In the genomic region with DNA sequence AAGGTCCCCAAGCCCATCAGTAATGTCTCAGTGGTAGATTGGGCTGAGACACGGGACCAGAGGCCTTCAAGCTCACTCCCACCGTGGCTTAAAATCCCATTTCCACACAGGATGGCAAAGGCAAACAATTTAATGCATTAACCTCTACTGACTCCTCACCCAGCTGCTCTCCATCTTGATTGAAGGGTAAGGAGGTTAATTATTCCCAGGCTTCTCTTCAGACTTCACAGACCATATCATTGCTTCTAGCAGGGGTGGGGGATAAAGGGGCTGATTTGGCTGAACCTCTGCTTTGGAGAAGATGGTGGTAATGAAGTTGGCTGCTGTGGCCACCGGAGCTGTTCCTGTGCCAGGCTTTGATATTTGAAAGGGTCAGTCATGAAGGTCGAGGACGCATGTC, we compare ENCODE assay signal across 23 mouse cellular contexts.
DNase-seq lines count a peak whose midpoint lies in the region; ATAC-seq lines count a peak whose summit lies in the region.
"Had no signal": no experiment of that assay in that cellular context is flagged by ENCODE, and none has a peak within 500 bp of the region (broad histone marks: within the 10 kb centered on the region; RNA-seq: fewer than 3 reads in every experiment).

No protein-coding gene starts in this region.

- H3K4me2 ChIP-seq in hindbrain, embryonic 14.5 days (replicated peaks) = no peak overlapping the region
- no peak overlapping the region for H3K4me2 ChIP-seq in hindbrain, embryonic 11.5 days (replicated peaks; ENCODE audit: low read depth, low read length)
- no peak overlapping the region for H3K4me2 ChIP-seq in kidney, embryonic 15.5 days
- H3K4me2 ChIP-seq in neural tube, embryonic 14.5 days (ENCODE audit: low read depth, low read length) = no peak overlapping the region
- H3K4me2 ChIP-seq: heart, embryonic 12.5 days; heart, embryonic 15.5 days had no signal

- no peak for ATAC-seq in hindbrain, embryonic 14.5 days (ENCODE audit: low FRiP score)
- no peak for ATAC-seq in hindbrain, embryonic 11.5 days (ENCODE audit: low FRiP score)
- ATAC-seq in kidney, embryonic 15.5 days (replicated peaks; ENCODE audit: low FRiP score) = peak; percentile 70; the same call in 1 of the 2 replicates
- no peak for ATAC-seq in neural tube, embryonic 14.5 days (ENCODE audit: low read depth)
- ATAC-seq: CD4-positive, CD25-positive, alpha-beta regulatory T cell, adult 4 months; forebrain, embryonic 14.5 days; intestine, postnatal 0 days had no signal

- no peaks in the 10 kb centered on the region for H3K36me3 ChIP-seq in hindbrain, embryonic 14.5 days (replicated peaks; ENCODE audit: control insufficient read depth, insufficient read depth)
- H3K36me3 ChIP-seq in hindbrain, embryonic 11.5 days (ENCODE audit: control insufficient read depth, insufficient read depth, low read length) = no peaks in the 10 kb centered on the region
- no peaks in the 10 kb centered on the region for H3K36me3 ChIP-seq in kidney, embryonic 15.5 days
- H3K36me3 ChIP-seq in neural tube, embryonic 14.5 days (ENCODE audit: control insufficient read depth, insufficient read depth, low read length) = no peaks in the 10 kb centered on the region
- H3K36me3 ChIP-seq: forebrain, embryonic 10.5 days; heart, embryonic 12.5 days; heart, embryonic 15.5 days had no signal

- no peak overlapping the region for H3K9ac ChIP-seq in hindbrain, embryonic 14.5 days
- H3K9ac ChIP-seq in hindbrain, embryonic 11.5 days (ENCODE audit: low read depth, low read length) = no peak overlapping the region
- H3K9ac ChIP-seq in kidney, embryonic 15.5 days = no peak overlapping the region
- no peak overlapping the region for H3K9ac ChIP-seq in neural tube, embryonic 14.5 days (replicated peaks; ENCODE audit: low read depth, low read length)
- H3K9ac ChIP-seq: heart, embryonic 12.5 days; heart, embryonic 15.5 days had no signal

- H3K27ac ChIP-seq in hindbrain, embryonic 14.5 days = peak overlapping the region; percentile 62
- no peak overlapping the region for H3K27ac ChIP-seq in hindbrain, embryonic 11.5 days (ENCODE audit: low read depth, low read length)
- H3K27ac ChIP-seq in kidney, embryonic 15.5 days = no peak overlapping the region
- peak overlapping the region; percentile 39; the same call in 1 of the 2 replicates for H3K27ac ChIP-seq in neural tube, embryonic 14.5 days (ENCODE audit: low read depth, low read length)
- H3K27ac ChIP-seq: forebrain, embryonic 10.5 days; heart, embryonic 15.5 days had no signal

- no peaks in the 10 kb centered on the region for H3K9me3 ChIP-seq in hindbrain, embryonic 14.5 days (ENCODE audit: control insufficient read depth, low read length)
- H3K9me3 ChIP-seq in hindbrain, embryonic 11.5 days (ENCODE audit: control insufficient read depth, low read length) = no peaks in the 10 kb centered on the region
- H3K9me3 ChIP-seq in kidney, embryonic 15.5 days (replicated peaks) = no peaks in the 10 kb centered on the region
- H3K9me3 ChIP-seq in neural tube, embryonic 14.5 days (ENCODE audit: control insufficient read depth, low read length) = no peaks in the 10 kb centered on the region
- H3K9me3 ChIP-seq: forebrain, embryonic 10.5 days; heart, embryonic 12.5 days; heart, embryonic 15.5 days had no signal

- H3K4me1 ChIP-seq in hindbrain, embryonic 14.5 days (replicated peaks; ENCODE audit: control insufficient read depth, insufficient read depth, low read length) = peaks cover 23% of the 10 kb centered on the region
- H3K4me1 ChIP-seq in hindbrain, embryonic 11.5 days (replicated peaks; ENCODE audit: control insufficient read depth, insufficient read depth, low read length) = no peaks in the 10 kb centered on the region
- 0 out of 2 replicates have a peak, but pooled peaks cover 6% of the 10 kb centered on the region for H3K4me1 ChIP-seq in kidney, embryonic 15.5 days
- 0 out of 2 replicates have a peak, but pooled peaks cover 6% of the 10 kb centered on the region for H3K4me1 ChIP-seq in neural tube, embryonic 14.5 days (ENCODE audit: control insufficient read depth, insufficient read depth, low read length)

- no peak overlapping the region for H3K4me3 ChIP-seq in hindbrain, embryonic 14.5 days (replicated peaks; ENCODE audit: low read length)
- H3K4me3 ChIP-seq in hindbrain, embryonic 11.5 days (ENCODE audit: low read depth, low read length) = no peak overlapping the region
- no peak overlapping the region for H3K4me3 ChIP-seq in kidney, embryonic 15.5 days (replicated peaks)
- no peak overlapping the region for H3K4me3 ChIP-seq in neural tube, embryonic 14.5 days (ENCODE audit: low read depth, low read length)
- H3K4me3 ChIP-seq: forebrain, embryonic 10.5 days; heart, embryonic 12.5 days; heart, embryonic 15.5 days had no signal

- H3K27me3 ChIP-seq in hindbrain, embryonic 14.5 days (ENCODE audit: control insufficient read depth, insufficient read depth, low read length) = no peaks in the 10 kb centered on the region
- no peaks in the 10 kb centered on the region for H3K27me3 ChIP-seq in hindbrain, embryonic 11.5 days (ENCODE audit: control insufficient read depth, insufficient read depth, low read length)
- no peaks in the 10 kb centered on the region for H3K27me3 ChIP-seq in kidney, embryonic 15.5 days
- H3K27me3 ChIP-seq in neural tube, embryonic 14.5 days (ENCODE audit: control insufficient read depth, insufficient read depth, low read length) = no peaks in the 10 kb centered on the region
- H3K27me3 ChIP-seq: heart, embryonic 12.5 days; heart, embryonic 15.5 days had no signal

- 68% methylated on average over 5 of the region's 5 CpGs for WGBS in hindbrain, embryonic 14.5 days
- WGBS in hindbrain, embryonic 11.5 days = 66% methylated on average over 5 of the region's 5 CpGs
- WGBS in kidney, embryonic 15.5 days = 48% methylated on average over 5 of the region's 5 CpGs
- WGBS in neural tube, embryonic 14.5 days = 69% methylated on average over 5 of the region's 5 CpGs

- no peak for DNase-seq in hindbrain, embryonic 14.5 days (ENCODE audit: low spot score)
- no peak for DNase-seq in hindbrain, embryonic 11.5 days (ENCODE audit: low spot score)
- DNase-seq in kidney, postnatal 4 days = no peak
- no peak for DNase-seq in neural tube, embryonic 10.5 days (ENCODE audit: extremely low spot score, low spot score)
- no peak for DNase-seq in layer of hippocampus, adult 9-10 months (ENCODE audit: low spot score)
- DNase-seq: adrenal gland, adult 2 months; adrenal gland, postnatal 14 days; cerebellum, adult 11 months; cerebellum, adult 2 months; cerebellum, adult 9-11 months; cerebellum, postnatal 25 days; gastrocnemius, postnatal 25 days; heart, adult 18-20 months; heart, postnatal 10 days; heart, postnatal 36 days had no signal

Comparison
In these comparisons a context has a peak if more than half of its experiments do, and no peak if none do; other contexts are left out.
1. H3K27ac ChIP-seq: peak in hindbrain, embryonic 14.5 days (single experiment) and neural tube, embryonic 14.5 days (single experiment); none in hindbrain, embryonic 11.5 days (single experiment) and kidney, embryonic 15.5 days (single experiment).